Mouse (Mus musculus) adrenal gland, adult 8-10 months (tissue): Measurements from ENCODE around the gene Fubp3. TPM values are rescaled to one million over a fixed set of nuclear protein-coding genes. Genes with fewer than 3 reads are reported as not detected.

Experiments used
- DNase-seq: peaks from one replicate; pipeline ENCODE4 v3.0.0; 2022
- total RNA-seq, 4 experiments: library from RNA; stranded (reverse); gene quantifications; 2 replicates each; pipeline ENCODE4 v1.2.4; 2022

Gene Fubp3
- total RNA-seq, 4 experiments from 2014 or later: 44.9 to 87.5 (median 62.4) TPM

GRCm38 (mm10) chr2:31633531-31633930 lies 61.1 kb downstream of the Fubp3 start:
- no peak for DNase-seq

GRCm38 (mm10) chr2:31635281-31636137 lies 63.1 kb downstream of the Fubp3 start:
- DNase-seq: no peak

GRCm38 (mm10) chr2:31636138-31636741 lies 63.8 kb downstream of the Fubp3 start:
- no peak for DNase-seq

- DNase-seq: no peak
Observed at GRCm38 (mm10) chr2:31636742-31637141, 64.3 kb downstream of the Fubp3 start.

DNA sequence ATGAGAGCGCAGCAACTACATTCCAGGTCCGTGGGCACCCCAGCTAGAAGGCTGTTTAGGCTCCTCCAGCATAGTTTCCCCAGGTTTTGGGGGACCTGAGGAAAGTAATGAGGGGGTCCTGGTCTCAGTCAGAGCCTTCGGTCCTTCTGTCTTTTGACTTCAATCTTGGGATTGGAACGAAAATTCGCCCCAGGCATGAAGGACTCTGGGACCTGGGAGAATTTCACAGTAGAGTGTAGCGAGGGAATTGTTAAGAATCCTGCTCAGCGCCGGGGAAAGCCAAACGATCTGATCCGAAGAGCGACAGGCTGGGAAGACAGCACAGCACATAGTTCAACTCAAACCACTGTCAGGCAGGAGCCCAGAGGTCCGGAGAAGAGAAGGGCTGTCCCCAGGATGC lies 64.9 kb downstream of the Fubp3 start:
- no peak for DNase-seq

- DNase-seq: no peak
Observed at GRCm38 (mm10) chr2:31637807-31638206, 65.4 kb downstream of the Fubp3 start.

DNA sequence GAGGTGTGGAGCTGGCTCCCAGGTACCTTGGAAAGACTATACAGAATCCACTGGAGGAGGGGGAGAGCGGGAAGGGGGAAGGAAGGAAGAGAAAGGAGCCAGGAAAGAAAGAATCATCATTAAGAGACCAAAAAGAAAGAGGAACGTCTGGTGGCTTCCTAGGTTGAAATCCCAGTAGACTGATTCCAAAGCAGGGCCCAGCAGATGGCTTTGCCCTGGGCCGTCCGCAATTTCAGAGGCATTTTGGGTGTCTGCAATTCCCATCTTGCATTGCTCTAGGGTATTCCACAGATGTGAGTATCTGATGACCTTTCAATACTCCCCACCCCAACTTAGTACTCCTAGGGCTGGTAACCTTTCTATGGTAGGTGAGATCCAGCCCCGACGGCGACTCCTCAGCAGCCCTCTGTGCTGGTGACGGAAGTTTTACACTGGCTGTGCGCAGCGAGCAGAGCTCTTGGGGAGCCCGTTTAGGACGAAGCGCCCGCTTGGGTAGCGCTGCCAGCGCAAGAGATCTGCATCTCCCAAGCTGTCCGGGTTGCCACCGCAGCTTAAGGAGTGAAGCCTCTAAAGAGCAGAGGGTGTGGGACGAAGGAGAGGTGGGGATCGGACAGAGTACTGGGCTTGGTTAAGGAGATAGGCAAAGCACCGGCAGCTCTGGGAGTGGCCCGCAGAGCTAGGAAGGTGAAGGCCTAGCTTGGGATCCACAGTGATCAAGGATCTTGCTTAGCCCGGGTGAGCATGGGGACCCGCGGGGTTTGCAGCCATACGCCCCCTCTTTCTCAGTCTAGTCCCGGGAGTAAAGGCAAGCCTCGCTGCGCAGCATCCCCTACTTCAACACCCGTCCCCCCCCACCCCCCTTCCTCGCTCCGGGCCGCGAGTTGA lies 66.4 kb downstream of the Fubp3 start:
- no peak for DNase-seq

- DNase-seq: no peak
Observed at GRCm38 (mm10) chr2:31639466-31639760, 67.0 kb downstream of the Fubp3 start.

- DNase-seq: no peak
Observed at GRCm38 (mm10) chr2:31639901-31640608, 67.6 kb downstream of the Fubp3 start, which contains the start of gene Prdm12. TSS of gene Prdm12 (plus strand) at chr2:31640037.

DNA sequence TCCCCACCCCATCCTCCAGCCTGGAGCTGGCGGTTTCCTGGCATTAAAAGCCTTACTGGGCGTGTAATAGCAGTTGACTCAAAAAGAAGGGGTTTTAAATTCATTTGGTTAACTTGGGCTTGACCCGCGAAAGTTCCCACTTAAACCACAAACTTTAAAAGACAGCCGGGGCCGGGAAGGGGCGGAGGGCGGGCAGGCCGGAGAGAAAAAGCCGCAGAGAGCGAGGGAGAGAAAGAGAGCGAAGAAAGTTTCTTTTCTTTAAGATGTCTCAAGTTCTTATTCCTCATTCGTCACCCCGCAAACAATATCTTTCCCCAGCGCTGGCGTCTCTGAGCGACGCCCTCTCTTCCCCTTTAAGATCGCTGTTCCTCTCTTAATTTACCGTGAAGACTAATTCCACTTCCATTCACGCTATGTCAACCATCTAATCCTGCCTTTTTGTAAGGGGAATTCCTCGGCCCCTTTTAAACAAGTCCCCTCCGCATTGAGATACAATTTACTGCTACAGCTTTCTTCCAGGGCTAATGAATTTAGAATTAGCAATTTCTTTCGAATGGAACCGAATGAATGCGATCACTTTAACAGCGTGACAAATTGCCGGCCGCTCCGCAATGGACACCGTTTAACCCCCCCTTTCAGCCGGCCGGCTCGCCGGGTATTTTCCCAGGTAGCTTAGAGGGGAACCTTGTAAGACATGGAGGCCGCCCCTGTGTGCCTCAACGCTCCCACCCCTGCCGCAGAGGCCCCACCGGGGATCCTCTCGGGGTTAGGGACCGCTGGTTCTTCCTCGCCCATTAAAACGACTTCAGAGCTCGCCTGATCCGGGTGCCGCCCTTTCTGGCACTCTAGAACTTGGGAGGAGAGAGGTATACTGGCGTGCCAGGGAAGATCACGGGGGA lies 68.4 kb downstream of the Fubp3 start:
- no peak for DNase-seq

DNA sequence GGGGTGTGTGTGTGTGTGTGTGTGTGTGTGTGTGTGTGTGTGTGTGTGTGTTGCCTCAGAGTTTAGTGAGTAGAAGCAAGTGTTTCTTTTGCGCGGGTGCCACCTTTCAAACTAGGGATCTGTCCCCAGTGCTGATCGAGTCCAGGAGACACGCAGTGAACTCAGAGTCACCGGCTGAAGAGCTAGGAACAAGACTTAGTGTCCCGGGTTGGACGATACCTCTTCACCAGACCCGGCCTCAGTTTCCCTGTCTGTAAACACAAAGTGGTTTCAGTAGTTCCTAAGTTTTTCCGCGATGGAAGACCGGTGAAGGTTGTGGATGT lies 69.0 kb downstream of the Fubp3 start:
- DNase-seq: no peak

- no peak for DNase-seq
Observed at GRCm38 (mm10) chr2:31641929-31642328, 69.5 kb downstream of the Fubp3 start.

DNA sequence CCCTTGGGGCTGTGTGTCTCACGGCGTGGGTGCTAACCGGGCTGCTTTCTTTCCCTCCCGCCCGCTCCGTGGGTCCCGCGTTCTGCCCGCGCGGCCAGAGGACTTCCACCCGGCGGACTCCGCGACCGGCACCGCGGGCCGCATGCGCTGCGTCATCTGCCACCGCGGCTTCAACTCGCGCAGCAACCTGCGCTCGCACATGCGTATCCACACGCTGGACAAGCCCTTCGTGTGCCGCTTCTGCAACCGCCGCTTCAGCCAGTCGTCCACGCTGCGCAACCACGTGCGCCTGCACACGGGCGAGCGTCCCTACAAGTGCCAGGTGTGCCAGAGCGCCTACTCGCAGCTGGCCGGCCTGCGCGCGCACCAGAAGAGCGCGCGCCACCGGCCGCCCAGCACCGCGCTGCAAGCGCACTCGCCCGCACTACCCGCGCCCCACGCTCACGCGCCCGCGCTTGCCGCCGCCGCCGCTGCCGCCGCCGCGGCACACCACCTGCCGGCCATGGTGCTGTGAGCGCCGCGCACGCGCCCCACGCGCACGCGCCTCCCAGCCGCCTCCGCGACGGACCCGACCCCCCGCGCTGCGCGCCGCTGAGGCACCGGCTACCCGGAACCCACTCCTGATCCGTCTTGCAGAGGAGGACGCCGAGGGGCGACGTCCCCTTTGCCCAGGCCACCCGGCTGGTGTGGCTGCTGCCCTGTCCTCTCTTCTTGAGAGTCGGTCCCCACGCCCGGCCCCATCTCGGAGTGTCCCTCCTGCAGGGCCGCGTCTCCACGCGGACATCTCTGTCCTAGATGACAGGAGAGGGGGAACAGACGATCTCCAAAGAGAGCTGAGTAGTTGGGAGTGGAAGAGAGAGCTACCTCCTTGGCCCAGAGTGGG lies 81.8 kb downstream of the Fubp3 start:
- DNase-seq: no peak

DNA sequence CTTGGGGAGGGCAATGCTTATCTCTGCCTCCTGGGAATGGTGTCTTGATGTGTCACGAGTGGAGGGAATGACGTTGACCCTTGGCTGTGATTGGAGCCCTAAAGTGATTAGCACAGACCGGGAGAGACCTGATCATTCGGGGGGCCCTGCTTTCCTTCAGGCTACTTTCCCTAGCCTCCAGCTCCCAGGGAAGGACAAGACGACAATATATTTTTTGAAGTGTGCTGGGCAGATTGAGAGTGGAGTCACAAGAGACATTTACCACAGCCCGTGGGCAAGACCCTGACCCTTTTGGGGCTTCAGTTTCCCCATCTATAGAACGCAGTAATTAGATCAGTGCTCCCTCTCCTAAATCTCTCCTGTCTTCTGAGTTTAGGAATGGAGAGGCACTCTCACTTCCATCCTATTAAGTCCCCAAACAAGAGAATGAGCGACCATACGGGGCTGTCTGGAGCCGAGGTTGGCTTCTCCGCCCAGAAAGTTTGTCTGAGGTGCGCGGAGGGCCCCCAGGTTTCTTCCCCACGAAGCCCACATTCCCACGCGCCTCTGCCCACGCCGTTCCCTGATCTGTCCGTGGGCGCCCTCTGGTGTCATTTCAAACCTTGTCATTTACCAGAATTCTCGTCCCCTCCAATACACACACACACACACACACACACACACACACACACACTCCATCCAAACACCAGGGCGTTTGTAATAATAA lies 82.6 kb downstream of the Fubp3 start:
- DNase-seq: no peak

DNA sequence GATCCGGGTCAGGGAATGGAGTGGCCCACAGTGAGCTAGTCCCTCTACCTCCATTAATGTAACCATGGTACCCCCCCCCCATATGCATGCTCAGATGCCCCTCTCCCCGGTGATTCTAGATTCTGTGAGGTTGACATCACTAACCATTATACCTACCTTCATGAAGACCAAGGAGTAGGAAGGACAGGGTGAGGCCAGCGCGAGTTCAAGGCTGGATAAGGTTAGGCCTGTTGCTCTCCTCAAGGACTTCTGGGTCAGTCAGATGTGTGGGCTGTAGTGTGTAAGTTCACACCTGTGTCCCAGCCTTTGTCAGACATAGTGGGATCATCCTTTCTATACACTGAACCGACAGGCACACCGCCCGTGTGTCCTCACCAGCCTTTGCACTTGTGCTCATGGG lies 83.9 kb downstream of the Fubp3 start:
- DNase-seq: no peak

DNA sequence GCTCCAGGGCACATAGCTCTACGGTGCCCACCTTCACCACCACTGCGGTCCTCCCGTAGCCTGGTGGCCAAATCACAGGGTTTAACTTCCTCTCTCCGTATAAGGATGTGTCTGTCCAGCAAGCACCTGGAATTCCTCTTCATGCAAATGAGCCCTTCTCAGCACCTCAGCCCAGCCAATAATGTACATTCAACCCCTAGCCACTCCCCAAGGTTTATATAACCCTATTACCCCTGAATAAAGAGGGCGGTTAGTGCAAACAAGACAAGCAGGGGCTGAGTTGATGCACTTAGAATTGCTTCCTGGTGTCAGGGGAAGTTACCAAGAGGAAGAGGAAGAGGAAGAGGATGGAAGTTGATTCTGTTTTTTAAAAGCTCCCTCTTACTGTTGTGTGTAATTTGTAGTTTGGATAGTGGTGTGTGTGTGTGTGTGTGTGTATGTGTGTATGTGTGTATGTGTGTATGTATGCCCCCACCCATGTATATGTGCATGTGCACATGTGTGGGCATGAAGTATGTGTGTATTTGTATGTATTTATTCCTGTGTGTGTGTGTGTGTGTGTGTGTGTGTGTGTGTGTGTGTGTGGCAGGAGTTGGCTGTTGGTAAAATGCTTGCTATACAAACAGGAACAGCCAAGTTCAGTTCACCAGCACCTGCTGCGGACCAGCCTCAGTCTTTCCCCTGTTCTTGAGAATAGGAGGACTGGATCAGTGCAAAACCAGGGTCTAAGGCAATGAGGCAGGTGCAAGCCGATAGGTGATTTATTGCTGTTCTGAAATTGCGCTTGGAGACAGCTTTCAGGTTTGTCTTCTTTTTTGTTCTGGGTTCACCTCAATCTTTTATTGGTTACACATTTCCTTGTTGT lies 90.7 kb downstream of the Fubp3 start:
- no peak for DNase-seq

- DNase-seq: no peak
Observed at GRCm38 (mm10) chr2:31663804-31664180, 91.3 kb downstream of the Fubp3 start.
